Mouse (Mus musculus): ENCODE measurements around the gene Dusp5. TPM values are rescaled to one million over a fixed set of nuclear protein-coding genes. Genes with fewer than 3 reads are reported as not detected.

Dusp5 gene
- total and polyA plus RNA-seq, 3 experiments = 4.7 to 7.5 (median 6.9) TPM

- 73% methylated on average over 12 of the region's 12 CpGs for WGBS
- no peak overlapping the region for H3K9ac ChIP-seq (ENCODE audit: low read depth, low read length)
- intact Hi-C loops (cut with DNase I) = no loop called here
- peaks cover 2% of the 10 kb centered on the region; the same call in 1 of the 2 replicates for H3K4me1 ChIP-seq (ENCODE audit: control insufficient read depth, insufficient read depth, low read length)
- no peak overlapping the region for H3K27ac ChIP-seq
- H3K79me2 ChIP-seq (replicated peaks; ENCODE audit: control insufficient read depth, insufficient read depth, low read length) = no peaks in the 10 kb centered on the region
- H3K4me3 ChIP-seq = no peak overlapping the region
- H3K27me3 ChIP-seq (ENCODE audit: control insufficient read depth, insufficient read depth, low read length) = no peaks in the 10 kb centered on the region
- H3K36me3 ChIP-seq (ENCODE audit: control insufficient read depth, insufficient read depth, low read length) = no peaks in the 10 kb centered on the region
- DNase-seq = no peak
- no peak for TF ChIP-seq EP300 (IDR thresholded peaks at IDR 0.05; ENCODE audit: insufficient read depth, low read depth, low read length)
- TF ChIP-seq POLR2A (IDR thresholded peaks at IDR 0.05; ENCODE audit: insufficient read depth, low read depth, low read length) = no peak
- no peak for TF ChIP-seq CTCF (IDR thresholded peaks at IDR 0.05)
These were observed 43.7 kb downstream of the Dusp5 start for GRCm38 (mm10) chr19:53572607-53573006.

GRCm38 (mm10) chr19:53573151-53573550, 44.2 kb downstream of the Dusp5 start:
- Histone ChIP-seq H3K4me3 (no peak overlapping the region), H3K9ac (ENCODE audit: low read depth, low read length) (no peak overlapping the region), H3K27me3 (ENCODE audit: control insufficient read depth, insufficient read depth, low read length) (no peaks in the 10 kb centered on the region), H3K27ac (no peak overlapping the region), H3K36me3 (ENCODE audit: control insufficient read depth, insufficient read depth, low read length) (no peaks in the 10 kb centered on the region), H3K4me1 (ENCODE audit: control insufficient read depth, insufficient read depth, low read length) (peaks cover 2% of the 10 kb centered on the region; the same call in 1 of the 2 replicates), H3K79me2 (replicated peaks; ENCODE audit: control insufficient read depth, insufficient read depth, low read length) (no peaks in the 10 kb centered on the region)
- intact Hi-C loops (cut with DNase I) = no loop called here
- TF ChIP-seq CTCF (IDR thresholded peaks at IDR 0.05) (no peak), EP300 (IDR thresholded peaks at IDR 0.05; ENCODE audit: insufficient read depth, low read depth, low read length) (no peak), POLR2A (IDR thresholded peaks at IDR 0.05; ENCODE audit: insufficient read depth, low read depth, low read length) (no peak)
- no peak for DNase-seq
- WGBS = 83% methylated on average over 3 of the region's 3 CpGs

GRCm38 (mm10) chr19:53574131-53574530, 45.2 kb downstream of the Dusp5 start:
- no peak for DNase-seq
- TF ChIP-seq POLR2A (IDR thresholded peaks at IDR 0.05; ENCODE audit: insufficient read depth, low read depth, low read length) (no peak), EP300 (IDR thresholded peaks at IDR 0.05; ENCODE audit: insufficient read depth, low read depth, low read length) (no peak), CTCF (IDR thresholded peaks at IDR 0.05) (no peak)
- H3K27ac ChIP-seq = no peak overlapping the region
- no peak overlapping the region for H3K4me3 ChIP-seq
- WGBS = 48% methylated on average over 8 of the region's 8 CpGs
- no peaks in the 10 kb centered on the region for H3K36me3 ChIP-seq (ENCODE audit: control insufficient read depth, insufficient read depth, low read length)
- no peak overlapping the region for H3K9ac ChIP-seq (ENCODE audit: low read depth, low read length)
- H3K79me2 ChIP-seq (replicated peaks; ENCODE audit: control insufficient read depth, insufficient read depth, low read length) = no peaks in the 10 kb centered on the region
- no peaks in the 10 kb centered on the region for H3K27me3 ChIP-seq (ENCODE audit: control insufficient read depth, insufficient read depth, low read length)
- intact Hi-C loops (cut with DNase I) = no loop called here
- H3K4me1 ChIP-seq (ENCODE audit: control insufficient read depth, insufficient read depth, low read length) = peaks cover 3% of the 10 kb centered on the region

GRCm38 (mm10) chr19:53574546-53574945, 45.6 kb downstream of the Dusp5 start:
- no peak for DNase-seq
- Histone ChIP-seq H3K4me1 (ENCODE audit: control insufficient read depth, insufficient read depth, low read length) (peaks cover 3% of the 10 kb centered on the region), H3K27ac (no peak overlapping the region), H3K4me3 (no peak overlapping the region), H3K9ac (ENCODE audit: low read depth, low read length) (no peak overlapping the region), H3K79me2 (replicated peaks; ENCODE audit: control insufficient read depth, insufficient read depth, low read length) (no peaks in the 10 kb centered on the region), H3K27me3 (ENCODE audit: control insufficient read depth, insufficient read depth, low read length) (no peaks in the 10 kb centered on the region), H3K36me3 (ENCODE audit: control insufficient read depth, insufficient read depth, low read length) (no peaks in the 10 kb centered on the region)
- TF ChIP-seq POLR2A (IDR thresholded peaks at IDR 0.05; ENCODE audit: insufficient read depth, low read depth, low read length) (no peak), EP300 (IDR thresholded peaks at IDR 0.05; ENCODE audit: insufficient read depth, low read depth, low read length) (no peak)
- intact Hi-C loops (cut with DNase I) = no loop called here
- 84% methylated on average over 7 of the region's 7 CpGs for WGBS

GRCm38 (mm10) chr19:53575296-53576010, 46.5 kb downstream of the Dusp5 start:
- Histone ChIP-seq H3K36me3 (ENCODE audit: control insufficient read depth, insufficient read depth, low read length) (no peaks in the 10 kb centered on the region), H3K79me2 (replicated peaks; ENCODE audit: control insufficient read depth, insufficient read depth, low read length) (no peaks in the 10 kb centered on the region), H3K27me3 (ENCODE audit: control insufficient read depth, insufficient read depth, low read length) (no peaks in the 10 kb centered on the region), H3K4me1 (ENCODE audit: control insufficient read depth, insufficient read depth, low read length) (peaks cover 3% of the 10 kb centered on the region), H3K4me3 (no peak overlapping the region), H3K9ac (ENCODE audit: low read depth, low read length) (no peak overlapping the region), H3K27ac (peak overlapping the region; percentile 12; the same call in 1 of the 2 replicates)
- 58% methylated on average over 4 of the region's 4 CpGs for WGBS
- TF ChIP-seq POLR2A (IDR thresholded peaks at IDR 0.05; ENCODE audit: insufficient read depth, low read depth, low read length) = no peak
- TF ChIP-seq EP300 (IDR thresholded peaks at IDR 0.05; ENCODE audit: insufficient read depth, low read depth, low read length) = no peak
- no peak for TF ChIP-seq CTCF (IDR thresholded peaks at IDR 0.05)
- intact Hi-C loops (cut with DNase I) = loop anchor here (5.0 kb wide), 2 partner anchors 78 to 328 kb away; no protein-coding TSS in a partner anchor
- DNase-seq = no peak

- no peak for DNase-seq
- Histone ChIP-seq H3K27me3 (ENCODE audit: control insufficient read depth, insufficient read depth, low read length) (no peaks in the 10 kb centered on the region), H3K9ac (ENCODE audit: low read depth, low read length) (no peak overlapping the region; the same call in 1 of the 2 replicates), H3K27ac (no peak overlapping the region; the same call in 1 of the 2 replicates), H3K4me3 (no peak overlapping the region), H3K4me1 (ENCODE audit: control insufficient read depth, insufficient read depth, low read length) (peaks cover 3% of the 10 kb centered on the region), H3K36me3 (ENCODE audit: control insufficient read depth, insufficient read depth, low read length) (no peaks in the 10 kb centered on the region), H3K79me2 (replicated peaks; ENCODE audit: control insufficient read depth, insufficient read depth, low read length) (no peaks in the 10 kb centered on the region)
- 42% methylated on average over 7 of the region's 7 CpGs for WGBS
- intact Hi-C loops (cut with DNase I) = loop anchor here (5.0 kb wide), 2 partner anchors 79 to 329 kb away; no protein-coding TSS in a partner anchor
- TF ChIP-seq EP300 (IDR thresholded peaks at IDR 0.05; ENCODE audit: insufficient read depth, low read depth, low read length) (no peak), POLR2A (IDR thresholded peaks at IDR 0.05; ENCODE audit: insufficient read depth, low read depth, low read length) (no peak), CTCF (IDR thresholded peaks at IDR 0.05) (no peak)
These were observed 47.2 kb downstream of the Dusp5 start for GRCm38 (mm10) chr19:53576061-53576460.
